Mouse (Mus musculus) mesoderm, embryonic 11.5 days (tissue): ENCODE measurements around the gene Slc22a23.

Experiments
- DNase-seq: peaks from one replicate; pipeline ENCODE4 v3.0.0-alpha.2; 2012; ENCODE audit warnings: low read depth, low spot score

The Slc22a23 gene

GRCm38 (mm10) chr13:34235056-34235455, 109.9 kb downstream of the Slc22a23 start:
- no peak for DNase-seq

- no peak for DNase-seq
Measured at GRCm38 (mm10) chr13:34234439-34234838, 110.5 kb downstream of the Slc22a23 start.

- no peak for DNase-seq
Measured at GRCm38 (mm10) chr13:34232992-34233391, 112.0 kb downstream of the Slc22a23 start.

GRCm38 (mm10) chr13:34228905-34229304, 116.1 kb downstream of the Slc22a23 start:
- no peak for DNase-seq

GRCm38 (mm10) chr13:34227720-34228661, 117.0 kb downstream of the Slc22a23 start:
- no peak for DNase-seq

GRCm38 (mm10) chr13:34226940-34227339, 118.0 kb downstream of the Slc22a23 start:
- no peak for DNase-seq

GRCm38 (mm10) chr13:34222985-34223384, 122.0 kb downstream of the Slc22a23 start:
- no peak for DNase-seq

GRCm38 (mm10) chr13:34219728-34220127, 125.3 kb downstream of the Slc22a23 start:
- DNase-seq: no peak

GRCm38 (mm10) chr13:34218776-34219175, 126.2 kb downstream of the Slc22a23 start:
- no peak for DNase-seq

- no peak for DNase-seq
Measured at GRCm38 (mm10) chr13:34214855-34215254, 130.1 kb downstream of the Slc22a23 start.

- DNase-seq: no peak
Measured at GRCm38 (mm10) chr13:34212735-34213212, 132.2 kb downstream of the Slc22a23 start.

GRCm38 (mm10) chr13:34211261-34211775, 133.7 kb downstream of the Slc22a23 start:
- no peak for DNase-seq

GRCm38 (mm10) chr13:34207714-34208470, 137.1 kb downstream of the Slc22a23 start:
- no peak for DNase-seq

- DNase-seq: no peak
Measured at GRCm38 (mm10) chr13:34205216-34205615, 139.8 kb downstream of the Slc22a23 start.

GRCm38 (mm10) chr13:34195676-34196075, 149.3 kb downstream of the Slc22a23 start:
- no peak for DNase-seq

GRCm38 (mm10) chr13:34193384-34193783, 151.6 kb downstream of the Slc22a23 start:
- peak; percentile 29 for DNase-seq

- DNase-seq: no peak
Measured at GRCm38 (mm10) chr13:34192414-34193191, 152.4 kb downstream of the Slc22a23 start.

GRCm38 (mm10) chr13:34187571-34187970, 157.4 kb downstream of the Slc22a23 start:
- peak; percentile 77 for DNase-seq

GRCm38 (mm10) chr13:34185371-34185770, 159.6 kb downstream of the Slc22a23 start:
- no peak for DNase-seq

GRCm38 (mm10) chr13:34181624-34182023, 163.4 kb downstream of the Slc22a23 start:
- DNase-seq: no peak

- DNase-seq: no peak
Measured at GRCm38 (mm10) chr13:34174025-34174424, 171.0 kb downstream of the Slc22a23 start.
